Mouse (Mus musculus) megakaryocyte, adult 5-6 weeks (primary cell): Measurements from ENCODE around the gene Mitf. TPM values are rescaled to one million over a fixed set of nuclear protein-coding genes. Genes with fewer than 3 reads are reported as not detected.

Source experiments
- ATAC-seq: 2 replicates; pipeline ENCODE4 v1.8.0; 2016; ENCODE audit warnings: mild to moderate bottlenecking, inconsistent platforms; ENCODE audit not compliant: poor library complexity, severe bottlenecking
- total RNA-seq, 2 experiments: library from RNA; stranded (forward) in 1 of 2; stranded (reverse) in 1 of 2; fragments of 153-499, 151-499 nt in 1 of 2; fragments of 221-1000, 200-1000 nt in 1 of 2; gene quantifications; 2 replicates each; pipeline versions ENCODE4 v1.2.3 to v1.2.4; 2015 to 2017

Mitf gene
- total RNA-seq (2015), result 11.1 and 15.6 TPM in 2 replicates
- 8.8 and 14.4 TPM in 2 replicates for total RNA-seq (2017)

DNA sequence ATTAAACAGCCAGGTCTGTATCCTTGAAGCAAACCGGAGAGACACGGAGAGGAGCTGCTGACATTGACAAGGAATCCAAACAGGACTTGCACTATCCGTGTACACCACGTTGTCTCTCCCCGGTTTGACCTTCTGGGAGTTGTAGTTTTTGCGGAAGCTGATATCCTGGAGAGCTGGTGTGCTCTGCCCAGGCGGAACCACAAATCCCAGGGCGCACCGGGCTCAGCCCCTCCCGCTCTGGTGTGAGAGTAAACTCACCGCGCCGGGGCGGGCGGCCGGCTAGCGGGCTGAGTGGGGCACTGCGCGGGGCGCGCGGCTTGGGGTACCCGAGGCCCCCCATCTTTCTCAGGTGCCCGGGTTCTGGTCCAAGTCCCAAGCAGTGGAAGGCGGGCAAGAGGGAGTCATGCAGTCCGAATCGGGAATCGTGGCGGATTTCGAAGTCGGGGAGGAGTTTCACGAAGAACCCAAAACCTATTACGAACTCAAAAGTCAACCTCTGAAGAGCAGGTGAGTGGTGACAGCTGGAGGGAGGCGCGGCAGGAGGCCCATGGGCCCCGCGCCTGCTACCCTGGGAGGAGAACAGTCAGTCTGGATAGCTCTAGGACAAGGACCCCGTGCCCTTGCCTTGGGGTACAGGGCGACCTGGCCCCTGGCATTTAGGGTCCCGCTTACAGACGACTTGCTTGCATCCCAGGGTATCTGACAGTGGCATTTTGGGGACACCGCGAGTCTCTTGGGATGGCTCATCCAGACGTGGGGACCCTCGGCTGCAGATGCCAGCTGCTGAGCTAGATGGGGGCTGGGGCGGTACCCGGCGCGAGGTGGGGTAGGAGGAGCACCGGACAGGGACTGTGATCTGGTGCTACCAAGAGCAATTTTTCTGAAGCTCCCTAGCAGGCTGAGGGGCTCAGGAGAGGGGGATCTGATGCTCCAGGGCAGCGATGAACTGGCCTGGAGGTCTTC lies at the start of gene Mitf:
Gene Mitf, plus strand, starts transcription at position 272 of the 963 bp plus-strand sequence.
- ATAC-seq, result peak; percentile 98

- ATAC-seq, result no peak
These were observed 49.5 kb upstream of the Mitf start for GRCm38 (mm10) chr6:97757361-97757760.

DNA sequence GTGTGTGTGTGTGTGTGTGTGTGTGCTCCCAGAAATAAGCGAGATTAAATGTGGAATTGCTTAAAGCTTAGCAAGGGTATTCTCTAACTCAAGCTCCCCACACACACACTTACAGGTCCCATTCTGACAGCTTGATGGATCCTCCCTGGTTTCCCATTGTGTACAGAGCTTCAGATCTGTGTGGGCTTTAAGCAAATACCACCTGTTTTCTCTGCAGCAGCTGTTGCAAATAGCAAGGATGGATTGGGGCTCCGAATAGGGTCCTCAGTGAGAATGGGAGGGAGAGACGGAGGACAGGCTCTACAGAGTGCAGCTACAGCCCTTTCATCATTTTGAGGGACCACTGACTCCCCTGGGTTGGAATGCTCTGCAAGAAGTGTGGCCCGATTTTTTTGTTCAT lies 48.0 kb upstream of the Mitf start:
- ATAC-seq, result no peak

DNA sequence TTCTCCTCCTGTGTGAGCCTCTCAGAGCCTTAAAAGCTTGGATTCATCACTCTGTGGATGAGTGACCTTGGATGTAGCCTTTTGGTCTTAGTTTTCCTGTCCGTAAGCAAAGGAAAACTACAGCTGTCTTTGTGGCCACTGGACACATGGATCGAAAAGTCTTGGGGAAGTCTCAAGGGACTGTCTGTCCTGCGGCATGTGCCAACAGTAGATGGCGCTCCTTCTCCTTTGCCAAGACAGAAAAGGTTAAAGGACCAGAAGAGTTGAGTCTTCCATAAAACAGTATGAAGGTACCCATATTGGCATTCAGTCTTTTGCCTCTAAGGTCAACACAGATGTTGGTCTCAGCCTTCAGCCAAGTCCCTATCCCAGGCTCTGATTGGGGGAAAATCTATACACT lies 47.6 kb upstream of the Mitf start:
- peak; percentile 89 for ATAC-seq

DNA sequence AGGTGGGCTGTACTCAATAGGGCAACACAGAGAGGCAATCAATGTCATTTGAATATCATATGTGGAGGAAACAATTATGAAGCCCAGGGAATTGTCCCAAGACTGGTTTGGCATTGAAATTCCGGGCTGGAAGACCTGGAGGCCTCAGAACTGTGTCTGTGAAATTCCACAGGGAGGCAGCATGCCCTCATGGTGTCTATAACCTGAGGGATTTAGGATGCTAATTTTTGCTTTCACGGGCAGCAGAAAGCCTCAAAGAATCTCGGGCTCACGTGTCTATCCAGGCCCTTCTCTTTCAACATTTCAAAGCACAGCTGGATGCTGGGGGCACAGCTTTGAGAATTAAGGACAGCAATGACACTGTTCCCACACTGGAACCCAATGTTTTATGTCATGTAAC lies 45.5 kb upstream of the Mitf start:
- no peak for ATAC-seq

DNA sequence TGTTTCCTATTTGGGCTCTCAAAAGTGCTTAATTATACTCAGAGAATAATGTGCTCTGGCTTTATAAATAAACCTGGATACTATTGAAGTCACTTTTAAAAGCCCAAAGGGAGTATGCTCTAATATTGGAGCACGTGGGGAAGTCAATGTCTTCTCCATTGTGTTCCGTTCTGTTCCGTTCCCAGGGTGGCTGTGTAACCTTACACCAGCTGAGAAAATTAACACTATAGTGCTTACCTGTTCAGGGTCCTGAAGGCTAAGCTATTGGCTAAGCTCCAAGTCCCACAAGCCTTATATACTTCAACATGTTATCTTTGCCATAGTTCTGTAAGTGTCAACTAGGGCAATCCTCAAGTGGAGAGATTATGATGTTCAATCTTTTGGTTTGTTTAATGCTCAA lies 42.9 kb upstream of the Mitf start:
- ATAC-seq, result no peak

- no peak for ATAC-seq
These were observed 39.0 kb upstream of the Mitf start for GRCm38 (mm10) chr6:97767836-97768235.

- no peak for ATAC-seq
These were observed 37.3 kb upstream of the Mitf start for GRCm38 (mm10) chr6:97769549-97769948.

GRCm38 (mm10) chr6:97781316-97781715 lies 25.5 kb upstream of the Mitf start:
- ATAC-seq, result no peak

DNA sequence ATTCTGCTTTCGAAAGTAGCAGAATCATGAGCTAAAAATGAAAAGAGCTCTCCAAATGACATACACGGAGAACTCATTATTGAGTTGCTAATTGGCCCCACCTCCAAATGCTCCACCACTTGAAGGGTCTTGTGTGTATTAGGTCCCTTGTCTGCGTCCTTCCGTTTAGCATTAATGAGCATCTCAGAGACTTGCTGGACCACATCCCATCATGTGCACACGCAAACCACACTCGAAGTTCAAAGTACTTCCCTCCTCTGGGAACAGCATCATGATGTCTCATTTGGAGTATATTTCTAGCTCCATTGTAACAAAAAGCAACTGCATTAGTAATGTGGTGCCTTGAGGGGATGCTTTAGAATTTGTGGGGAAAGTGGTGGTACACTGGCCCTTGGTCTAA lies 24.6 kb upstream of the Mitf start:
- ATAC-seq, result no peak

GRCm38 (mm10) chr6:97786871-97787270 lies 20.0 kb upstream of the Mitf start:
- ATAC-seq, result no peak

DNA sequence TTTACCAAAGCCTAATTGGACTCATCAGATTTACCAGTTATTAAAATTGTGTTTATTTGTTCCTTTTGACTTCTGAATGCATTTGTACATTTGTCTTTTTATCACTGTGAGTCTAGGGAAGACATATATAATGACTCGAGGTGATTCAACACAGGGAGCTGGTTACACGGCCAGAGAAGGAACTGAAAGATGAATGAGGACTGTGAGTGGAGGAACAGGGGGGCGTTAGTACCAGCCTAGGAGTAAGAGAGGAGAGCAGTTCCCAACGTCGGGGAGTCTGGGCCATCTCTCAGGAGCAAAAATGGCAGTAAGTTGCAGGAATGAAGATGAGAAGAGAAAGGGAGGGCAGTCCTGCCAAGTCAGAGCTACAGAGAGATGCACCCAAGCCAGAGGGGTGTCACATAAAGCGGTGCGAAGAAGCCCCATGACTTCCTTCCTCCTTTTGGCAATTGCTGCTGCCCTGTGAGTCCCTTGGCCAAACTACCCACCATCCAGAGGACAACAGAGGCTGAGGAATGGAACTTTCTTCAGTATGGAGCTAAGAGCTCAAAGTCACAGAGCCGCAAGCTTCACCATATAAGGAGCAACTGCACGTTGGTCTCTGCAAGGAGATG lies 18.4 kb upstream of the Mitf start:
- peak; percentile 73 for ATAC-seq

DNA sequence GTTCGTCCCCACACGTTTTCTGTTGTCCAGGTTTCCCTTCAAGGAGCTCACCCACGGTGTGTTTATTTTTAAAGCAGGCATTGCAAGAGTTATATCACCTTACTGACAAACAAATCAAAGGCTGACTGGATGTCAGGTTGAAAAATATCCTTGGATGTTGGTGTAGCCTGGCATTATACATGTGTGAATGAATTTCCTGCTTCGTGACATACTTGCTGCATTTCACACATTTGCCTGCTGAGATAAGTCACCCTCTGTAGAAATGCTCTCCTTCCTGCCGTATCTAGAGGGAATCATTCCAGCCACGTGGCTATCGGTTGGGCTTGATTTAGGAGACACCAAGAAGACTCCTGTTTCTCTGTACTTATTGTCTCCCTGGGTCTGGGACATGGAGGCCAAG lies 17.2 kb upstream of the Mitf start:
- no peak for ATAC-seq

DNA sequence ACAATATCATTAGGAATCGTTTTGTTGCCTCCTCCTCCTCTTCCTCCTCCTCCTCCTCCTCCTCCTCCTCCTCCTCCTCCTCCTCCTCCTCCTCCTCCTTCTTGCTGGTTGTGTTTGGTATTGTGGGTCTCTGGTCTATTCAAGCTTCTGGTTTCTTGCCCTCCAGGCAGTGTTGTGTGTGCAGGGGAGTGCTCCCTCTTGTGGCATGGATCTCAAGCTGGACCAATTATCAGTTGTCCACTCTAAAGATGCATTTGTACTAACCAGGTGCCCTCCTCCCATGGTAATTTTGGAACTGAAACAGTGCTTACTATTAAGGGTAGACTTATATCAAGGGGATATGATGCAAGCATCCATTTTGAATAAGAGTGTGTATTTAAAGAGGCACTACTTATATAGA lies 14.7 kb upstream of the Mitf start:
- ATAC-seq, result 0 out of 2 replicates have a peak, but pooled peaks have one; percentile 35

DNA sequence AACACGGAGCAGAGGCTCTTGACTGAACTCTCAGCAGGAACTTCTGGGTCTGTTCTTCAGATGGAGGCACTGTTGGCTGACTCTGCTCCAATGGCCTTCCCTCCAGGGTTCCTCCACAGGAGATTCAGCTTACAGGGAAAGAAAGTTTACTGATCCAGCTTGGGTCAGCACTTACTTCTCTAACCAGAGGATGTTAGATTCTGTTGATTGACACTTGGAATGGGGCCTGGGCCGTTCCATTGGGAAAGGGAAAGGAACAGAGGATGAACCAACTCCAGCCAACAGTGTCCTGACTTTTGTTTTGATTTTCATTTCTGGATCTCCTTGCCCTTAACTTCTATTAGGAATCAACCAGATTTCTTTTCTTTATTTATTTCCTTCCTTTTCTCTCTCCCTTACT lies 11.7 kb upstream of the Mitf start:
- no peak for ATAC-seq

GRCm38 (mm10) chr6:97800615-97801014 lies 6.2 kb upstream of the Mitf start:
- ATAC-seq, result no peak

- ATAC-seq, result 0 out of 2 replicates have a peak, but pooled peaks have one; percentile 0
These were observed 801 bp upstream of the Mitf start for GRCm38 (mm10) chr6:97806051-97806450.

- peak; percentile 57 for ATAC-seq
These were observed 7.3 kb downstream of the Mitf start for GRCm38 (mm10) chr6:97814191-97814590.

GRCm38 (mm10) chr6:97815723-97816122 lies 8.9 kb downstream of the Mitf start:
- ATAC-seq, result no peak

- no peak for ATAC-seq
These were observed 10.0 kb downstream of the Mitf start for GRCm38 (mm10) chr6:97816806-97817205.

DNA sequence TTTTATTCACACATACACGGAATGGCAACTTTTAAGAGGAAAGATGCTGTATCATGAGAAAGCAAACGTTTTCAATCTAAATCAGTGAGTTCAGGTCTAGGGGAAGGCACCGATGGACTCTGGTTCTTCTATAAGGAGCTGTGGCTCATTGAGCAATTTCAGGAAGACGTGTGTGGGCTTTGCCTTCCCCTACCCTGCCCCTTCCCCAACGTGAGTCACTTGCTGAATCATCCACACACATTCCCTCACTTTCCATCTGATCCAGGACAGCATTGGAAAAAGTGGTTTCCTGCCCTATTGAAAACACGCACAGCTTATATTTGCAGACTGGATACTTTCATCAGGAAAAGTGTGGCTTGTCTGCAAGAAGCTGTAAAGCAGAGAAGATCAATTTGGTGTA lies 11.3 kb downstream of the Mitf start:
- ATAC-seq, result peak; percentile 51

DNA sequence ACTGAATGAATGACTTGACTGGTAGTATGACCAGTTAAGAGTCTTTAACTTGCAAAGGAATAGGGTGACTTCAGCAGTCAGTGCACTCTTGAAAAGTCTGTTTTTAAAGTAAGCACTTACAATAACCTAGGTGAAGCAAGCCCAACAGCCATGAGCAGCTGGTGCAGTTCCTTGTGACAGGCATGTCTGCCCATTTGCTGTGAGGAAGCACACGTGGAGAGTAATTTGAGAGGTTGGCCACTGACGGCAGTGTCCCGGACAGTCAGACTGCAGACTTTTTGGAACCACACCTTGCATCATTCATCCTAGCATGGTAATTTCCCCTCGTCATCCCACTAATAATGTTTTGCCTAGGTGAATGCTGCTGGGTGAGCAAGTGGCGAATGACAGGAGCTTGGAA lies 12.1 kb downstream of the Mitf start:
- ATAC-seq, result no peak
